Comparison of ENCODE assay signal across 22 mouse cellular contexts in the genomic region with DNA sequence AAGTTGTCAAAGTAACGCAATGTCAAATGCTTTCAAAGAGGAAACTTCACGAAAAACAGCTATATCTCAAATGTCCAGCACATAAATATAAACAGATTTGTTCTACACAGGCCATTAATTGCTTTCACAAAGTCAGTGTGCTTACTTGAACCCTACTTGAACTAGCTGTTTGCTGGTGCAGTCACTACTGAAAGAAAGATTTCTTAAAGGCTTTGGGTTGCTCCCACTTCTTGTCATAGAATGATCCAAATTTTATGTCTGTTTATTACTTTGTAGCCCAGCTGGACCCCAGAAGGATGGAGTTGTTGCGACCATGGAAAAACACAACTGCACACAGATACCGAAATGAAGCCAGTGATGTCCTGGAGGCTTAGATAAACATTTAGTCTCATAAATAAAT.
DNase-seq lines count a peak whose midpoint lies in the region; ATAC-seq and TF ChIP-seq lines count a peak whose summit lies in the region.
"Had no signal": no experiment of that assay in that cellular context is flagged by ENCODE, and none has a peak within 500 bp of the region (broad histone marks: within the 10 kb centered on the region; RNA-seq: fewer than 3 reads in every experiment).

No protein-coding gene starts in this region.

- no peaks in the 10 kb centered on the region for H3K27me3 ChIP-seq in intestine, embryonic 15.5 days (replicated peaks)
- no peaks in the 10 kb centered on the region for H3K27me3 ChIP-seq in intestine, postnatal 0 days (replicated peaks; ENCODE audit: control insufficient read depth, insufficient read depth, low read length)
- H3K27me3 ChIP-seq in kidney, postnatal 0 days (ENCODE audit: insufficient read depth, low read length), result no peaks in the 10 kb centered on the region
- no peaks in the 10 kb centered on the region for H3K27me3 ChIP-seq in lung, embryonic 16.5 days (ENCODE audit: control insufficient read depth, insufficient read depth, low read depth, low read length)
- no peaks in the 10 kb centered on the region for H3K27me3 ChIP-seq in midbrain, embryonic 16.5 days (ENCODE audit: control insufficient read depth, insufficient read depth, low read depth, low read length)
- H3K27me3 ChIP-seq: heart, embryonic 12.5 days had no signal

- H3K36me3 ChIP-seq in intestine, embryonic 15.5 days, result no peaks in the 10 kb centered on the region
- H3K36me3 ChIP-seq in intestine, postnatal 0 days (ENCODE audit: control insufficient read depth, insufficient read depth), result no peaks in the 10 kb centered on the region
- no peaks in the 10 kb centered on the region for H3K36me3 ChIP-seq in kidney, postnatal 0 days (ENCODE audit: insufficient read depth, low read length)
- no peaks in the 10 kb centered on the region for H3K36me3 ChIP-seq in lung, embryonic 16.5 days (ENCODE audit: control insufficient read depth, insufficient read depth, low read length)
- no peaks in the 10 kb centered on the region for H3K36me3 ChIP-seq in midbrain, embryonic 16.5 days (ENCODE audit: control insufficient read depth, insufficient read depth, low read length)
- H3K36me3 ChIP-seq: embryonic facial prominence, embryonic 10.5 days; forebrain, embryonic 10.5 days; G1E; heart, embryonic 12.5 days; hindbrain, embryonic 10.5 days had no signal

- peak; percentile 90 for DNase-seq in kidney, postnatal 0 days (ENCODE audit: low spot score)
- DNase-seq in kidney, adult 9 months, result no peak
- no peak for DNase-seq in lung, adult 18-20 months
- DNase-seq: adrenal gland, adult 8-10 months; adrenal gland, postnatal 36 days; B cell, adult 2 months; cerebellum, adult 2 months; cerebellum, postnatal 10 days; gastrocnemius, adult 2 months; gastrocnemius, postnatal 25 days had no signal

- no peaks in the 10 kb centered on the region for H3K4me1 ChIP-seq in intestine, embryonic 15.5 days (replicated peaks)
- H3K4me1 ChIP-seq in intestine, postnatal 0 days (replicated peaks; ENCODE audit: control insufficient read depth, insufficient read depth, low read length), result no peaks in the 10 kb centered on the region
- no peaks in the 10 kb centered on the region for H3K4me1 ChIP-seq in kidney, postnatal 0 days (replicated peaks; ENCODE audit: insufficient read depth, low read length)
- no peaks in the 10 kb centered on the region for H3K4me1 ChIP-seq in lung, embryonic 16.5 days (replicated peaks; ENCODE audit: control insufficient read depth, insufficient read depth, low read length)
- H3K4me1 ChIP-seq in midbrain, embryonic 16.5 days (ENCODE audit: control insufficient read depth, insufficient read depth, low read length), result no peaks in the 10 kb centered on the region
- H3K4me1 ChIP-seq: embryonic facial prominence, embryonic 10.5 days; heart, embryonic 12.5 days; hindbrain, embryonic 10.5 days had no signal

- 59% methylated on average over 4 of the region's 4 CpGs for WGBS in intestine, embryonic 15.5 days
- WGBS in intestine, postnatal 0 days, result 65% methylated on average over 4 of the region's 4 CpGs
- WGBS in kidney, postnatal 0 days, result 38% methylated on average over 4 of the region's 4 CpGs
- 47% methylated on average over 4 of the region's 4 CpGs for WGBS in lung, embryonic 16.5 days
- 91% methylated on average over 4 of the region's 4 CpGs for WGBS in midbrain, embryonic 16.5 days

- ATAC-seq in intestine, embryonic 15.5 days, result 0 out of 2 replicates have a peak, but pooled peaks have one; percentile 25
- no peak for ATAC-seq in intestine, postnatal 0 days
- ATAC-seq in kidney, postnatal 0 days (replicated peaks; ENCODE audit: low FRiP score, low read depth), result no peak; the same call in 1 of the 2 replicates
- peak; percentile 41; the same call in 1 of the 2 replicates for ATAC-seq in lung, embryonic 16.5 days (ENCODE audit: low read depth)
- ATAC-seq in midbrain, embryonic 16.5 days, result no peak
- ATAC-seq: CD4-positive, CD25-positive, alpha-beta regulatory T cell, adult 4 months; forebrain, embryonic 14.5 days had no signal

- H3K9ac ChIP-seq in intestine, embryonic 15.5 days, result no peak overlapping the region
- H3K9ac ChIP-seq in intestine, postnatal 0 days (ENCODE audit: low read depth, low read length), result no peak overlapping the region
- no peak overlapping the region for H3K9ac ChIP-seq in kidney, postnatal 0 days (ENCODE audit: low read depth, low read length)
- no peak overlapping the region for H3K9ac ChIP-seq in lung, embryonic 16.5 days (ENCODE audit: low read length)
- no peak overlapping the region for H3K9ac ChIP-seq in midbrain, embryonic 16.5 days (ENCODE audit: low read depth, low read length)
- H3K9ac ChIP-seq: heart, embryonic 12.5 days had no signal

- no peak overlapping the region for H3K4me3 ChIP-seq in intestine, embryonic 15.5 days (replicated peaks)
- H3K4me3 ChIP-seq in intestine, postnatal 0 days (ENCODE audit: low read depth, low read length), result no peak overlapping the region
- H3K4me3 ChIP-seq in kidney, postnatal 0 days (replicated peaks; ENCODE audit: low read depth, low read length), result no peak overlapping the region
- no peak overlapping the region for H3K4me3 ChIP-seq in lung, embryonic 16.5 days (ENCODE audit: low read length)
- no peak overlapping the region for H3K4me3 ChIP-seq in midbrain, embryonic 16.5 days (ENCODE audit: low read depth, low read length)
- H3K4me3 ChIP-seq: embryonic facial prominence, embryonic 10.5 days; erythroblast, embryonic 14.5 days; forebrain, embryonic 10.5 days; gastrocnemius, adult 2 months; heart, embryonic 12.5 days; hindbrain, embryonic 10.5 days had no signal

- no peaks in the 10 kb centered on the region for H3K9me3 ChIP-seq in intestine, embryonic 15.5 days
- no peaks in the 10 kb centered on the region for H3K9me3 ChIP-seq in intestine, postnatal 0 days (ENCODE audit: control insufficient read depth)
- no peaks in the 10 kb centered on the region for H3K9me3 ChIP-seq in kidney, postnatal 0 days (replicated peaks; ENCODE audit: low read length)
- no peaks in the 10 kb centered on the region for H3K9me3 ChIP-seq in lung, embryonic 16.5 days (ENCODE audit: control insufficient read depth, low read length)
- no peaks in the 10 kb centered on the region for H3K9me3 ChIP-seq in midbrain, embryonic 16.5 days (replicated peaks; ENCODE audit: control insufficient read depth, low read length, poor library complexity, severe bottlenecking)
- H3K9me3 ChIP-seq: embryonic facial prominence, embryonic 10.5 days; forebrain, embryonic 10.5 days; heart, embryonic 12.5 days; hindbrain, embryonic 10.5 days had no signal

- H3K27ac ChIP-seq in intestine, embryonic 15.5 days, result no peak overlapping the region
- H3K27ac ChIP-seq in intestine, postnatal 0 days (ENCODE audit: low read depth, low read length), result no peak overlapping the region
- H3K27ac ChIP-seq in kidney, postnatal 0 days, result no peak overlapping the region
- no peak overlapping the region for H3K27ac ChIP-seq in lung, embryonic 16.5 days (ENCODE audit: low read length)
- no peak overlapping the region for H3K27ac ChIP-seq in midbrain, embryonic 16.5 days (ENCODE audit: low read length)
- H3K27ac ChIP-seq: embryonic facial prominence, embryonic 10.5 days; forebrain, embryonic 10.5 days; gastrocnemius, adult 2 months; hindbrain, embryonic 10.5 days had no signal

- no peak for TF ChIP-seq CTCF in intestine, postnatal 0 days (IDR thresholded peaks at IDR 0.05; ENCODE audit: low read depth)
- no peak for TF ChIP-seq CTCF in kidney, postnatal 0 days (IDR thresholded peaks at IDR 0.05; ENCODE audit: low read depth)

- no peak overlapping the region for H3K4me2 ChIP-seq in intestine, embryonic 15.5 days (replicated peaks)
- no peak overlapping the region for H3K4me2 ChIP-seq in intestine, postnatal 0 days (replicated peaks; ENCODE audit: low read depth)
- no peak overlapping the region for H3K4me2 ChIP-seq in kidney, postnatal 0 days (ENCODE audit: low read length)
- no peak overlapping the region for H3K4me2 ChIP-seq in lung, embryonic 16.5 days (ENCODE audit: low read depth, low read length)
- no peak overlapping the region for H3K4me2 ChIP-seq in midbrain, embryonic 16.5 days (ENCODE audit: low read length)
- H3K4me2 ChIP-seq: heart, embryonic 12.5 days had no signal

Comparison
In these comparisons a context has a peak if more than half of its experiments do, and no peak if none do; other contexts are left out.
1. ATAC-seq: peak in intestine, embryonic 15.5 days (single experiment) and lung, embryonic 16.5 days (single experiment); none in intestine, postnatal 0 days (single experiment), kidney, postnatal 0 days (single experiment) and midbrain, embryonic 16.5 days (single experiment).